Mouse (Mus musculus) MEL (cell line): ENCODE data around the gene Tmem11.

ENCODE experiments used
- CTCF ChIP-seq, 3 experiments: IDR thresholded peaks in 2 of 3; conservative IDR thresholded peaks in 1 of 3; 2 replicates each; pipeline ENCODE4 v1.5.1; 2011 to 2012; ENCODE audit warnings: low read length in 3 of 3, low read depth in 2 of 3, mild to moderate bottlenecking in 2 of 3, improper control_type of control experiment in 1 of 3, inconsistent platforms in 1 of 3, mixed read lengths in 1 of 3, moderate library complexity in 1 of 3; ENCODE audit not compliant: control insufficient read depth in 1 of 3, insufficient read depth in 1 of 3, poor library complexity in 1 of 3, severe bottlenecking in 1 of 3
- POLR2A ChIP-seq, 2 experiments: IDR thresholded peaks; 2 replicates each; pipeline ENCODE4 v1.6.1; 2011 to 2012; ENCODE audit warnings: low read length in 2 of 2, mild to moderate bottlenecking in 2 of 2, control low read depth in 1 of 2, improper control_type of control experiment in 1 of 2, low read depth in 1 of 2, moderate library complexity in 1 of 2; ENCODE audit not compliant: control insufficient read depth in 1 of 2, insufficient read depth in 1 of 2, poor library complexity in 1 of 2
- RCOR1 ChIP-seq: IDR thresholded peaks from 2 replicates; pipeline ENCODE4 v1.6.1; 2012; ENCODE audit warnings: low read depth, mild to moderate bottlenecking, inconsistent platforms, low read length, improper control_type of control experiment
- USF2 ChIP-seq, 2 experiments: IDR thresholded peaks; 2 replicates each; pipeline ENCODE4 v1.6.1; 2011 to 2012; ENCODE audit warnings: improper control_type of control experiment in 2 of 2, low read length in 2 of 2, borderline replicate concordance in 1 of 2, inconsistent platforms in 1 of 2, low read depth in 1 of 2, mild to moderate bottlenecking in 1 of 2; ENCODE audit not compliant: insufficient read depth in 1 of 2
- ZMIZ1 ChIP-seq: IDR thresholded peaks from 2 replicates; pipeline ENCODE4 v1.6.1; 2012; ENCODE audit warnings: low read depth, mild to moderate bottlenecking, inconsistent platforms, low read length, improper control_type of control experiment, moderate library complexity

GRCm38 (mm10) chr11:60915201-60915600, 36.1 kb upstream of the Tmem11 start:
- no peak for TF ChIP-seq CTCF (IDR thresholded peaks at IDR 0.05 in 2 of 3, conservative IDR thresholded peaks at IDR 0.05 in 1 of 3; ENCODE audit: control insufficient read depth in 1 of 3, insufficient read depth in 1 of 3, low read depth in 2 of 3, low read length in 3 of 3, poor library complexity in 1 of 3, severe bottlenecking in 1 of 3)
- no peak for TF ChIP-seq POLR2A (IDR thresholded peaks at IDR 0.05; ENCODE audit: control insufficient read depth in 1 of 2, insufficient read depth in 1 of 2, low read depth in 1 of 2, low read length in 2 of 2, poor library complexity in 1 of 2)
- no peak for TF ChIP-seq RCOR1
- TF ChIP-seq ZMIZ1 = no peak
- TF ChIP-seq USF2 (IDR thresholded peaks at IDR 0.05; ENCODE audit: borderline replicate concordance in 1 of 2, insufficient read depth in 1 of 2, low read depth in 1 of 2, low read length in 2 of 2) = no peak
